Mouse (Mus musculus) olfactory bulb, adult 2 months (tissue): ENCODE results near the gene Krtap5-3.
"Not testable (repeated sequence)": the region's sequence is repeated elsewhere in the genome, so short reads cannot be mapped to it uniquely, and the experiment has no call there.

ENCODE experiments used
- CTCF ChIP-seq: fragments of 200-500 bp; IDR thresholded peaks from 2 replicates; pipeline ENCODE4 v1.5.1; 2012; ENCODE audit warnings: low read depth, mild to moderate bottlenecking, low read length, moderate library complexity; ENCODE audit not compliant: insufficient read depth
- POLR2A ChIP-seq: fragments of 200-500 bp; IDR thresholded peaks from 2 replicates; pipeline ENCODE4 v1.6.1; 2012; ENCODE audit warnings: mild to moderate bottlenecking, low read depth, low read length, moderate library complexity; ENCODE audit not compliant: insufficient read depth

- not testable (repeated sequence) for TF ChIP-seq POLR2A, CTCF
These were observed 25.3 kb upstream of the Krtap5-3 start, which contains the start of gene Krtap5-2 for GRCm38 (mm10) chr7:142175905-142176304.
